Mouse (Mus musculus) liver, embryonic 12.5 days (tissue): ENCODE data around the gene Hs6st1. TPM values are rescaled to one million over a fixed set of nuclear protein-coding genes. Genes with fewer than 3 reads are reported as not detected.

Experiments
- ATAC-seq: fragments of 200-750 bp; cut with Nextera tagmentation; 2 replicates; pipeline ENCODE4 v1.8.0; 2017; ENCODE audit warnings: moderate number of reproducible peaks, mild to moderate bottlenecking, moderate library complexity
- H3K27ac ChIP-seq: fragments of 300-500 bp; sonication (generic); 2 replicates; pipeline ENCODE4 v1.5.1; 2016; ENCODE audit warnings: mild to moderate bottlenecking
- H3K27me3 ChIP-seq: fragments of 300-500 bp; sonication (generic); replicated peaks from 2 replicates; pipeline ENCODE4 v1.6.1; 2016; ENCODE audit warnings: mild to moderate bottlenecking, moderate library complexity
- H3K36me3 ChIP-seq: fragments of 300-500 bp; sonication (generic); 2 replicates; pipeline ENCODE4 v1.6.1; 2016; ENCODE audit warnings: mild to moderate bottlenecking, moderate library complexity
- H3K4me1 ChIP-seq: fragments of 300-500 bp; sonication (generic); 2 replicates; pipeline ENCODE4 v1.6.1; 2016
- H3K4me2 ChIP-seq: fragments of 300-500 bp; sonication (generic); 2 replicates; pipeline ENCODE4 v1.6.1; 2016; ENCODE audit warnings: mild to moderate bottlenecking, moderate library complexity
- H3K4me3 ChIP-seq: fragments of 300-500 bp; sonication (generic); 2 replicates; pipeline ENCODE4 v1.5.1; 2016; ENCODE audit warnings: mild to moderate bottlenecking, moderate library complexity
- H3K9ac ChIP-seq: fragments of 300-500 bp; sonication (generic); 2 replicates; pipeline ENCODE4 v1.6.1; 2016; ENCODE audit warnings: mild to moderate bottlenecking, moderate library complexity
- H3K9me3 ChIP-seq: fragments of 300-500 bp; sonication (generic); replicated peaks from 2 replicates; pipeline ENCODE4 v1.6.1; 2016; ENCODE audit warnings: mild to moderate bottlenecking, moderate library complexity
- whole genome bisulfite sequencing: fragments of 180-500 bp; shearing (Covaris S2); methylation state at CpG from one replicate; pipeline ENCODE4 v1.1.7; 2016; ENCODE audit not compliant: insufficient replicate concordance; 5-methylcytosine and 5-hydroxymethylcytosine counted together
- polyA plus RNA-seq: library from polyadenylated mRNA; unstranded; fragments of >200 nt; fragmentation: Nextera tagmentation; extraction: Ambion mirVana; gene quantifications from 2 replicates; pipeline ENCODE4 v1.2.1, GENCODE M21; 2016

Hs6st1 gene
- polyA plus RNA-seq, 1 experiment from 2014 or later = 21.9 TPM

DNA sequence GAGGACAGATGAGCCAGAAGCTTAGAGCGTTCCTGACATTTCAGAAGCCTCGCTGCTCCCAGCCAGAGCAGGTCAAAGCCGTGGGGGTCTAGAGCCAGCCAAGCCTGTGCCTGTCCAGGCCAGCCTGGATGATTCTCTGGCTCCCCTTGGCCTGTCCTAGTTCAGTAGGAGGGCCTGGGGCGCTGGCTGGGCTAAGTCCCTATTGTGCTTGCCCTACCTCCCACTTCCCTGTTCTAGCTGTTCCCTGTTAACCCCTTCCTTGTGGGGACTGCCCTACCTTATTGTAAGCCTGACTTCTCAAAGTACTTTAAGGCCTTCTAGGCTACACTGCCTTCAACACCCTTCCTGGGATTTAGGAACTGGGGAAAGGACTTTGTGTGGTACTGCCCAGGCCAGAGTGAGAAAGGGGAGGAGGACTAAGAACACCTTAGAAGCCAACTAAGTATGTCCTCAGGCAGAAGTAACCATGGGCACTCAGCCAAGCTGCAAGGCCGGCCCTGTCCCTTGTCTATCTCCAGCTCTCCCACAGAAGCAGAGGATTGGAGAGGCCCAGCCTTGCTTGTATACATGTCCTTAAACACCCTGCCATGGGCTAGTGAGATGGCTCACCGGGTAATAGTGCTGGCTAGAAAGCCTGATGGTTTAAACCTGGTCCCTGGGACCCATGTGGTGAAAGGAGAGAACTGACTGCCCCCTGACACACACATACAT, 22.0 kb downstream of the Hs6st1 start:
- Histone ChIP-seq H3K4me2 (peak overlapping the region; percentile 69), H3K27me3 (no peaks in the 10 kb centered on the region), H3K4me1 (peaks cover 94% of the 10 kb centered on the region), H3K9me3 (no peaks in the 10 kb centered on the region), H3K4me3 (peak overlapping the region; percentile 24; the same call in 1 of the 2 replicates), H3K27ac (peak overlapping the region; percentile 99), H3K9ac (peak overlapping the region; percentile 75), H3K36me3 (peaks cover 93% of the 10 kb centered on the region)
- peak; percentile 17 for ATAC-seq
- 59% methylated on average over 6 of the region's 6 CpGs for WGBS

DNA sequence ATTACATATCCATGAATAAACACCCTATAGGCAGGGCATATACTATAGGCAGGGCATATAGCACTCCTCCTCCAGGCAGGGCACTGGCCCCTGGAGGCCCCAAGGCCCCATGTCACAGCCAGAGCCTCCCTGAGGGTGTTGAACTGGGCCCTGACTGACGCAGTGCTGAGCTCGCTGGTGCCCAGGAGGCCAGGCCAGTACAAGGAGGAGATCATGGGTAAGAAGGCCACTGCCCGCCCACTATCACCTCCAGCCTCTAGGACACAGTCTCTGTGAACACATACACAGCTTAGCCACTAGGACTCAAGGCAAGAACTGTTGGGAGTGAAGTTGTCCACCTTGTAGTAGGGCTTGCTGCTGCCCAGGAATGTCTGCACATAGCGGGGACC, 22.5 kb downstream of the Hs6st1 start:
- Histone ChIP-seq H3K4me1 (peaks cover 97% of the 10 kb centered on the region), H3K27me3 (no peaks in the 10 kb centered on the region), H3K36me3 (peaks cover 92% of the 10 kb centered on the region), H3K9me3 (no peaks in the 10 kb centered on the region), H3K27ac (peak overlapping the region; percentile 99), H3K4me3 (peak overlapping the region; percentile 24; the same call in 1 of the 2 replicates), H3K9ac (peak overlapping the region; percentile 75), H3K4me2 (peak overlapping the region; percentile 69)
- ATAC-seq = peak; percentile 76
- WGBS = 60% methylated on average over 4 of the region's 4 CpGs

DNA sequence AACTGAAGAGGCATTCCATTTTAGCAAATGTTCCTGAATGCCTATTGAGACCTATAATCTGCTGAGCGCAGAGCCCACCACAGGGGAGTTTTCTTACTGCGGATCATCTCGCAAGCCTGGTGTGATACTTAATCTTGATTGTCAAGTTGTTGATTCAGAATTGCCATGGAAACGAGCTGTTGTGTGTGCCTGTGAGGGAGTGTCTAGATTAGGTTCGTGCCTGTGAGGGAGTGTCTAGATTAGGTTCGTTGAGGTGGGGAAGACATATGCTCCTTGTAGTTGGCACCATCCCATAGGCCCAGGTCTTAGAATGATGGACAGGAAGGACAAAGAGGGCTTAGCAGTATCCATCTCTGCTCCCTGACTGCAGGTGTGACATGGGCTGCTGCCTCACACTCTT, 23.0 kb downstream of the Hs6st1 start:
- H3K27ac ChIP-seq = peak overlapping the region; percentile 99
- peaks cover 100% of the 10 kb centered on the region for H3K4me1 ChIP-seq
- H3K4me2 ChIP-seq = peak overlapping the region; percentile 69
- no peaks in the 10 kb centered on the region for H3K27me3 ChIP-seq
- WGBS = 17% methylated on average over 6 of the region's 6 CpGs
- peak overlapping the region; percentile 24; the same call in 1 of the 2 replicates for H3K4me3 ChIP-seq
- ATAC-seq = peak; percentile 86
- H3K36me3 ChIP-seq = peaks cover 92% of the 10 kb centered on the region
- peak overlapping the region; percentile 75 for H3K9ac ChIP-seq
- no peaks in the 10 kb centered on the region for H3K9me3 ChIP-seq

- Histone ChIP-seq H3K36me3 (peaks cover 94% of the 10 kb centered on the region), H3K9me3 (no peaks in the 10 kb centered on the region), H3K4me3 (no peak overlapping the region), H3K9ac (peak overlapping the region; percentile 74), H3K27me3 (no peaks in the 10 kb centered on the region), H3K4me1 (peaks cover 100% of the 10 kb centered on the region), H3K27ac (peak overlapping the region; percentile 99), H3K4me2 (no peak overlapping the region)
- no peak for ATAC-seq
- WGBS = 91% methylated on average over 8 of the region's 8 CpGs
Measured at GRCm38 (mm10) chr1:36093741-36094140, 25.5 kb downstream of the Hs6st1 start.

GRCm38 (mm10) chr1:36095423-36096272, 27.4 kb downstream of the Hs6st1 start:
- Histone ChIP-seq H3K4me3 (0 out of 2 replicates have a peak overlapping the region, but pooled peaks have one; percentile 12), H3K4me2 (peak overlapping the region; percentile 56), H3K9me3 (no peaks in the 10 kb centered on the region), H3K36me3 (peaks cover 94% of the 10 kb centered on the region), H3K27me3 (no peaks in the 10 kb centered on the region), H3K4me1 (peaks cover 99% of the 10 kb centered on the region), H3K9ac (peak overlapping the region; percentile 74), H3K27ac (peak overlapping the region; percentile 99)
- peak; percentile 84 for ATAC-seq
- 56% methylated on average over 12 of the region's 12 CpGs for WGBS

- WGBS = 86% methylated on average over 4 of the region's 4 CpGs
- Histone ChIP-seq H3K9me3 (no peaks in the 10 kb centered on the region), H3K4me2 (no peak overlapping the region), H3K4me3 (no peak overlapping the region), H3K9ac (no peak overlapping the region), H3K27ac (peak overlapping the region; percentile 99), H3K27me3 (no peaks in the 10 kb centered on the region), H3K4me1 (peaks cover 79% of the 10 kb centered on the region), H3K36me3 (peaks cover 99% of the 10 kb centered on the region)
- ATAC-seq = no peak
Measured at GRCm38 (mm10) chr1:36098432-36098831, 30.2 kb downstream of the Hs6st1 start.

DNA sequence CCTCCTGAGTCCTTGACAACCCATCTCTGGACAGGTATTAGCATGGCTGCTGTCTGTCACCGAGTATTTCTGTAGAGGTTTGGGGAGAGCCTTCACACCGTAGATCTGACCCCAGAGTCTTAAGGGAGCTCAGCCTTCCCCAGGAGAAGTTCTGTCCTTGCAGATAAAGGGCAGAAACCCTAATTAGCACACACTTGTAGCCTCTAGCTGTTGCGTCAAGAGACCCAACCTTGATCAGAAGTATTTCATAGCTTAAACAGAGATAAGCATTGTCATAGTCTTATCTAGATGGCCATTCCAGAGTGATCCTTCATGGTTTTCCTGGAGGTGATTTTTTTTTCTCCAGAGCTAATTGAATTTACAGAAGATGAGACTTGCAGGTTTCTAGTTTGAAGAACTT, 32.2 kb downstream of the Hs6st1 start:
- 41% methylated on average over 3 of the region's 3 CpGs for WGBS
- no peak for ATAC-seq
- no peaks in the 10 kb centered on the region for H3K27me3 ChIP-seq
- H3K4me2 ChIP-seq = no peak overlapping the region
- peaks cover 99% of the 10 kb centered on the region for H3K36me3 ChIP-seq
- peaks cover 60% of the 10 kb centered on the region for H3K4me1 ChIP-seq
- no peak overlapping the region for H3K4me3 ChIP-seq
- H3K9me3 ChIP-seq = no peaks in the 10 kb centered on the region
- 0 out of 2 replicates have a peak overlapping the region, but pooled peaks have one; percentile 3 for H3K9ac ChIP-seq
- H3K27ac ChIP-seq = peak overlapping the region; percentile 99

DNA sequence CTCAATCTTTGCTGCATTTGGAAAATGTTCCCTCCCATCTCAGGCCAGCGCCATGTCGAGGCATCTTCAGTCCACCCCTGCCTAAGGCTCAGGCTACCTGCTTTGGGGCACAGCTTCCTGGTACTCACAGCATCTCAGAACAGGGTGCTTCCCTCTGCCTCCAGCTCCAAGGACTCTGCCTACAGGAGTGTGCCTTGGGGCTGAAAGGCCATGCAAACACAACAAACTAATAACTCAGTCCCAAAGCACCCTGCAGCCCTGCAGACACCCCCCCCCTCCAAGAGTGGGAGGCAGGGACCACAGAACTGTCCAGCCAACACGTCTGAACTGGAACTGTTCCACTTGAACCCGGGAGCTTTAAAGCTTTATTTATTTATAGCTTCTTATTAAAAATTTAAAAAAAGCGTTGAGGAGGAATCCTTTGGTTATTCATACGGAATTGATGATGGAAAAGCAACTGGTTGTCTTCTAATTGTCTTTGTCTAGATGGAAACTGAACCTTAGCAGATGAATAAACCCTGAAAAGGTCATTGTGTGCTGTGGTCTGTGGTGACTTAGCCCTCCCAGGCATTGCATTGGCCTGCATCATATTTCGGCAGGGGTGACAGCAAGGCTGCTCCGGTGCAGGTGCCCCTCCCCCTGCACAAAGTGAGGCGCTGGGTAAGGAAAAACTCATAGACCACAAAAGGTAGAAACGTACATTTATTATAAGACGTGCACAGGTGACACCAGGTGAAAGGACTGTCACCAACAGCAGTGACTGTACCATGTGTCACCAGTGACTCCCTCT, 37.9 kb downstream of the Hs6st1 start:
- WGBS = 85% methylated on average over 11 of the region's 11 CpGs
- H3K4me1 ChIP-seq = peaks cover 3% of the 10 kb centered on the region
- H3K36me3 ChIP-seq = peaks cover 60% of the 10 kb centered on the region
- H3K9ac ChIP-seq = no peak overlapping the region
- 0 out of 2 replicates have a peak, but pooled peaks cover 7% of the 10 kb centered on the region for H3K27me3 ChIP-seq
- no peaks in the 10 kb centered on the region for H3K9me3 ChIP-seq
- H3K4me3 ChIP-seq = no peak overlapping the region
- H3K27ac ChIP-seq = 0 out of 2 replicates have a peak overlapping the region, but pooled peaks have one; percentile 36
- ATAC-seq = no peak
- H3K4me2 ChIP-seq = no peak overlapping the region

- Histone ChIP-seq H3K27me3 (peaks cover 27% of the 10 kb centered on the region), H3K36me3 (peaks cover 21% of the 10 kb centered on the region), H3K9ac (no peak overlapping the region), H3K27ac (no peak overlapping the region), H3K4me3 (no peak overlapping the region), H3K9me3 (no peaks in the 10 kb centered on the region), H3K4me2 (no peak overlapping the region), H3K4me1 (no peaks in the 10 kb centered on the region)
- WGBS = 80% methylated on average over 4 of the region's 4 CpGs
- no peak for ATAC-seq
Measured at GRCm38 (mm10) chr1:36109987-36110386, 41.8 kb downstream of the Hs6st1 start.

- Histone ChIP-seq H3K27ac (no peak overlapping the region), H3K9ac (no peak overlapping the region), H3K4me3 (no peak overlapping the region), H3K4me2 (no peak overlapping the region), H3K27me3 (peaks cover 45% of the 10 kb centered on the region), H3K4me1 (no peaks in the 10 kb centered on the region), H3K36me3 (no peaks in the 10 kb centered on the region), H3K9me3 (no peaks in the 10 kb centered on the region)
- ATAC-seq = no peak
- WGBS = 69% methylated on average over 3 of the region's 3 CpGs
Measured at GRCm38 (mm10) chr1:36112665-36113064, 44.5 kb downstream of the Hs6st1 start.

DNA sequence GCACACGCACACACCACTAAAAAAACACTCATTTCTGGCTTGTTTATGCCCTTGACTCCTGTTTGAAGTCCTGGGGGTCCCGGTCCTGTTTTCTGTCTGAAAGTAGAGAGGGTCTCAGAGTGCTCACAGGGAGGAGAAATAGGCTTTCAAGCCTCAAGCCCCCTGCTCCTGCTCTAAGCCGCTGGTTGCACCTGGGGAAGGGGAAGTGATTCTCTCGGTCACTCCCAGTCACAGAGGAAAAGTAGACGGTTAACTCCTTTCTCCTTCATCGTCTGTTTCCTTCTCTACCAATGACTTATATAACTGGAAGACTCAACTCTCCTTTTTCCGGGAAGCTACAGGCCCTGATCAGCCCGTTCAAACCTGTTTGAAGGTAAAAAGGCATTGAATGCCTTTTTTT, 45.5 kb downstream of the Hs6st1 start:
- no peak overlapping the region for H3K9ac ChIP-seq
- WGBS = 53% methylated on average over 8 of the region's 8 CpGs
- ATAC-seq = no peak
- no peaks in the 10 kb centered on the region for H3K9me3 ChIP-seq
- no peak overlapping the region for H3K27ac ChIP-seq
- no peak overlapping the region for H3K4me3 ChIP-seq
- H3K36me3 ChIP-seq = no peaks in the 10 kb centered on the region
- peaks cover 45% of the 10 kb centered on the region for H3K27me3 ChIP-seq
- no peaks in the 10 kb centered on the region for H3K4me1 ChIP-seq
- H3K4me2 ChIP-seq = no peak overlapping the region
